Mouse (Mus musculus): Measurements from ENCODE around the gene Cd207. TPM values are rescaled to one million over a fixed set of nuclear protein-coding genes. Genes with fewer than 3 reads are reported as not detected.

Cd207 gene
- polyA plus RNA-seq, 1 experiment from 2014 or later, result 0.22 TPM

DNA sequence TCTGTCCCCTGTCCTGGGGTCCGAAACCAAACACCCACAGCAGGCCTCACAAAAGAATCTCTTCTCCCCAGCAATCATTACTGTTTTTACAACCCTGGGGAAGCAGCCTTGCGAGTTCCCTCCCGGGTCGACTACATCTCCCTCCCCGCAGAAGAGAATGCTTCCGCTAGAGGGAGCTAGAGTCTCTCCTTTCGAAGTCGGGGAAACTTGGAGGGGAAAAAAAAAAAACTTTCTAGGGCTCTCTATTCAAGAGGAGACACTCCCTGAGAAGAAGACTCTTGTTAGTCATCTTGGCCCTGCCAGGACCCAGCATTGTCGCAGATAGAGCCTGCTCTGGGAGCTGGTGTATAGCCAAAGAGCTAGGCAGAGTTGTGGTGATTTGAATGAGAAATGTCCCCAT lies 16.2 kb upstream of the Cd207 start:
- Histone ChIP-seq H3K4me2 (ENCODE audit: low read length) (no peak overlapping the region), H3K27me3 (ENCODE audit: control insufficient read depth, insufficient read depth, low read length) (peaks cover 96% of the 10 kb centered on the region), H3K9ac (ENCODE audit: low read length) (no peak overlapping the region), H3K27ac (replicated peaks in 1 of 2; ENCODE audit: control insufficient read depth in 1 of 2, insufficient read depth in 1 of 2, low read depth in 2 of 2, low read length in 2 of 2) (no peak overlapping the region), H3K4me1 (ENCODE audit: control insufficient read depth in 2 of 2, insufficient read depth in 2 of 2, low read length in 2 of 2) (no peaks in the 10 kb centered on the region), H3K9me3 (ENCODE audit: control insufficient read depth, low read length) (no peaks in the 10 kb centered on the region), H3K36me3 (ENCODE audit: control insufficient read depth, insufficient read depth, low read length) (no peaks in the 10 kb centered on the region), H3K4me3 (ENCODE audit: control insufficient read depth in 1 of 2, insufficient read depth in 1 of 2, low read depth in 1 of 2, low read length in 2 of 2) (no peak overlapping the region)
- WGBS, result under 1% methylated on average over 9 of the region's 9 CpGs
- ATAC-seq (ENCODE audit: insufficient number of reproducible peaks, insufficient read depth, low FRiP score, low read depth), result no peak

DNA sequence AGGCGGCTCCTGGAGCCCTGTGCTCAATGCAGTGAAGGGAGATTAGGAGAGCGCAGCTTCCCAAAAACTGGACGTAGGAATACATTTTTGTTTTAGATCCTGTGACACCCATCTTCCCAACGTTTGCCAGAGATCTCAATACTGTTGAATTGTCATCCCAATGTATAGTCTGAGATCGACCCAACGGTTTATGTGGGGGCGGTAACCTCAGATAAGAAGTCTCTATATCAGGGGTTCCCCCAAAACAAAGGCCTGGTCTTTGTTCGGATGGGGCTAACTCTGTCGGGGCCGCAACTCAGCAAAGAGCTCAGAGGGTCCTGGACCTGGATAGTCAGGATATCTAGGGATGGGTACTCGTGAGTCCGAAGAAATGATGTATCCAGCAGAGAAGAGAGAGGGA lies 15.3 kb upstream of the Cd207 start:
- Histone ChIP-seq H3K9ac (ENCODE audit: low read length) (no peak overlapping the region), H3K4me2 (ENCODE audit: low read length) (no peak overlapping the region), H3K4me1 (ENCODE audit: control insufficient read depth in 2 of 2, insufficient read depth in 2 of 2, low read length in 2 of 2) (no peaks in the 10 kb centered on the region), H3K9me3 (ENCODE audit: control insufficient read depth, low read length) (no peaks in the 10 kb centered on the region), H3K27me3 (ENCODE audit: control insufficient read depth, insufficient read depth, low read length) (peaks cover 96% of the 10 kb centered on the region), H3K27ac (replicated peaks in 1 of 2; ENCODE audit: control insufficient read depth in 1 of 2, insufficient read depth in 1 of 2, low read depth in 2 of 2, low read length in 2 of 2) (no peak overlapping the region), H3K4me3 (ENCODE audit: control insufficient read depth in 1 of 2, insufficient read depth in 1 of 2, low read depth in 1 of 2, low read length in 2 of 2) (no peak overlapping the region), H3K36me3 (ENCODE audit: control insufficient read depth, insufficient read depth, low read length) (no peaks in the 10 kb centered on the region)
- 1% methylated on average over 12 of the region's 12 CpGs for WGBS
- ATAC-seq (ENCODE audit: insufficient number of reproducible peaks, insufficient read depth, low FRiP score, low read depth), result no peak

DNA sequence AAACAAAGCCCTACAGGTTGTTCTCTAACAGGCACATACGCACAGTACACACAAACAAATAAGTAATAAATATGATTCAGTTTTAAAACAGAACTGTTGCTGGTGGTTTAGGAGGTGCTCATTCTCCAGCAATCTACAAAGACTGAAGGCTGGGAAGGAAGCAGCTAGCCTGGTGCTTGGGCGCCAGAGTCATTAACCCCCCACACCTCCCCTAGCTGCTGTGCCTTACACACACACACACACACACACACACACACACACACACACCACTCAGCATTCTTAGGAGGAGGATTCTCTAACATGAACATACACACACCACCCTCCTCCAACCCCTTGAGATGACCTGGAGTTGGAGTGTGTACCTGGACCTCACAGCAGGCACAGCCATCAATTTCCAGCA lies 13.3 kb upstream of the Cd207 start:
- no peak overlapping the region for H3K4me3 ChIP-seq (ENCODE audit: control insufficient read depth in 1 of 2, insufficient read depth in 1 of 2, low read depth in 1 of 2, low read length in 2 of 2)
- H3K9ac ChIP-seq (ENCODE audit: low read length), result no peak overlapping the region
- H3K4me1 ChIP-seq (ENCODE audit: control insufficient read depth in 2 of 2, insufficient read depth in 2 of 2, low read length in 2 of 2), result no peaks in the 10 kb centered on the region
- 53% methylated on average over 2 of the region's 2 CpGs for WGBS
- H3K27ac ChIP-seq (replicated peaks in 1 of 2; ENCODE audit: control insufficient read depth in 1 of 2, insufficient read depth in 1 of 2, low read depth in 2 of 2, low read length in 2 of 2), result no peak overlapping the region
- H3K9me3 ChIP-seq (ENCODE audit: control insufficient read depth, low read length), result no peaks in the 10 kb centered on the region
- H3K36me3 ChIP-seq (ENCODE audit: control insufficient read depth, insufficient read depth, low read length), result no peaks in the 10 kb centered on the region
- ATAC-seq (ENCODE audit: insufficient number of reproducible peaks, insufficient read depth, low FRiP score, low read depth), result no peak
- peaks cover 86% of the 10 kb centered on the region for H3K27me3 ChIP-seq (ENCODE audit: control insufficient read depth, insufficient read depth, low read length)
- no peak overlapping the region for H3K4me2 ChIP-seq (ENCODE audit: low read length)

DNA sequence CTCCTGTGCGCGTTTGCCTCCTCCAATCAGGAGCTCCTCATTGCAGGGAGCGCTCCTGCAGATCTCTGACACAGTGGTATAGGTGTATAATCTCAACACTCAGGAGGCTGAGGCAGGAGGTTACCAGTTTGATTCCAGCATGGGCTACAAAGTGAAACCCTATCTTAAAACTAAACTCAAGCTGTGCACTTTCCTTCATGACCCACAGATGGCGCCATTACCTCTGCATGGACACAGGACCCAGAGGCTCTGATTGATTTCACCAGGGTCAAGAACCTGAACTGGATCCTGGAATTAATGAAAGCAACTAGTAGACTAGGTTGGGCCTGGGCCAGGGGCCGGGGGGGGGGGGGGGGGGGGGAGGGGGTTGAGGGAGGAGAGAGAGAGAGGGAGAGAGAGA lies 12.6 kb upstream of the Cd207 start:
- Histone ChIP-seq H3K27ac (replicated peaks in 1 of 2; ENCODE audit: control insufficient read depth in 1 of 2, insufficient read depth in 1 of 2, low read depth in 2 of 2, low read length in 2 of 2) (no peak overlapping the region), H3K4me2 (ENCODE audit: low read length) (no peak overlapping the region), H3K9ac (ENCODE audit: low read length) (no peak overlapping the region), H3K9me3 (ENCODE audit: control insufficient read depth, low read length) (no peaks in the 10 kb centered on the region), H3K36me3 (ENCODE audit: control insufficient read depth, insufficient read depth, low read length) (no peaks in the 10 kb centered on the region), H3K27me3 (ENCODE audit: control insufficient read depth, insufficient read depth, low read length) (peaks cover 86% of the 10 kb centered on the region), H3K4me1 (ENCODE audit: control insufficient read depth in 2 of 2, insufficient read depth in 2 of 2, low read length in 2 of 2) (no peaks in the 10 kb centered on the region), H3K4me3 (ENCODE audit: control insufficient read depth in 1 of 2, insufficient read depth in 1 of 2, low read depth in 1 of 2, low read length in 2 of 2) (no peak overlapping the region)
- WGBS, result 20% methylated on average over 4 of the region's 5 CpGs
- ATAC-seq (ENCODE audit: insufficient number of reproducible peaks, insufficient read depth, low FRiP score, low read depth), result no peak

DNA sequence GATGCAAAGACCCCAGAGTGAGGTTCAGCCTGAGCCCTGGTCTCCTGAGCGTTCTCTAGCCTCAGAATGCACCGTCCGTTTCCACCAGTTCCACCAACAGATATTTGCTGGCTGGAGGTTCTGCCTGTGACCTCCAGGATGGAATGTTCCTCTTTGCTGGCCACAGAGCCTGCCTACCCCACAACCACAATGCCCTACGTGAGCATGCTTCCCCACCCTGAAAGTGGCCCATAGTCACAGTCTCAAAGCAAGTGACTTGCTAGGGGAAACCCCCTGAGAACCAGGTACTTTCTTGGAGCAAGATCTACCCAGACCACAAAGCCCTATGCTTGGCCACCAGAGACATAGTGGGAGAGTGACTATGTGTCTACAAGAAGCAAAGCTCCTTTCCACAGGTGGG lies 11.7 kb upstream of the Cd207 start:
- Histone ChIP-seq H3K9me3 (ENCODE audit: control insufficient read depth, low read length) (no peaks in the 10 kb centered on the region), H3K27ac (replicated peaks in 1 of 2; ENCODE audit: control insufficient read depth in 1 of 2, insufficient read depth in 1 of 2, low read depth in 2 of 2, low read length in 2 of 2) (no peak overlapping the region), H3K36me3 (ENCODE audit: control insufficient read depth, insufficient read depth, low read length) (no peaks in the 10 kb centered on the region), H3K4me1 (ENCODE audit: control insufficient read depth in 2 of 2, insufficient read depth in 2 of 2, low read length in 2 of 2) (no peaks in the 10 kb centered on the region), H3K4me3 (ENCODE audit: control insufficient read depth in 1 of 2, insufficient read depth in 1 of 2, low read depth in 1 of 2, low read length in 2 of 2) (no peak overlapping the region), H3K27me3 (ENCODE audit: control insufficient read depth, insufficient read depth, low read length) (peaks cover 81% of the 10 kb centered on the region), H3K9ac (ENCODE audit: low read length) (no peak overlapping the region), H3K4me2 (ENCODE audit: low read length) (no peak overlapping the region)
- WGBS, result 71% methylated on average over 4 of the region's 4 CpGs
- ATAC-seq (ENCODE audit: insufficient number of reproducible peaks, insufficient read depth, low FRiP score, low read depth), result no peak

DNA sequence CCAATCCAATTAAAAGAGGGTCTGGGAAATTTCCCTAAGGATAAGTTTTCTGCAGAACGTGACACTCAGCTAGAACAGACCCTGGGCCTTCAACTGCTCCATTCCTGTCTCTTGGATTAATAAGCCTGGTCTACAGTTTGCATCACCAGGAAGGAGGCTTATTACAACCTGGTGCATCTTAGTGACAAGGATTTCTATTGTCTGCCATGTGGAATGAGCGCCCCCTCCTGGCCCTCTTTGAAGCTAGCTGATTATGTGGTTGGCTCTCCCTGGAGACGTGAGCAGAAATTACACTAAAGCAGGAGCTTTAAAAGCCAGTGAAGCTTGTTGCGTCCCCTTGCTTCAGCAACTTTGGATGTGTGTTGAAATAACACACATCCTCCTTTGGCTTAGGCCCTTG lies 4.3 kb downstream of the Cd207 start:
- WGBS, result 6% methylated on average over 4 of the region's 4 CpGs
- Histone ChIP-seq H3K36me3 (ENCODE audit: control insufficient read depth, insufficient read depth, low read length) (no peaks in the 10 kb centered on the region), H3K27me3 (ENCODE audit: control insufficient read depth, insufficient read depth, low read length) (no peaks in the 10 kb centered on the region), H3K4me2 (ENCODE audit: low read length) (no peak overlapping the region), H3K4me1 (ENCODE audit: control insufficient read depth in 2 of 2, insufficient read depth in 2 of 2, low read length in 2 of 2) (no peaks in the 10 kb centered on the region), H3K9ac (ENCODE audit: low read length) (no peak overlapping the region), H3K4me3 (ENCODE audit: control insufficient read depth in 1 of 2, insufficient read depth in 1 of 2, low read depth in 1 of 2, low read length in 2 of 2) (no peak overlapping the region), H3K9me3 (ENCODE audit: control insufficient read depth, low read length) (no peaks in the 10 kb centered on the region), H3K27ac (replicated peaks in 1 of 2; ENCODE audit: control insufficient read depth in 1 of 2, insufficient read depth in 1 of 2, low read depth in 2 of 2, low read length in 2 of 2) (no peak overlapping the region)
- no peak for ATAC-seq (ENCODE audit: insufficient number of reproducible peaks, insufficient read depth, low FRiP score, low read depth)

DNA sequence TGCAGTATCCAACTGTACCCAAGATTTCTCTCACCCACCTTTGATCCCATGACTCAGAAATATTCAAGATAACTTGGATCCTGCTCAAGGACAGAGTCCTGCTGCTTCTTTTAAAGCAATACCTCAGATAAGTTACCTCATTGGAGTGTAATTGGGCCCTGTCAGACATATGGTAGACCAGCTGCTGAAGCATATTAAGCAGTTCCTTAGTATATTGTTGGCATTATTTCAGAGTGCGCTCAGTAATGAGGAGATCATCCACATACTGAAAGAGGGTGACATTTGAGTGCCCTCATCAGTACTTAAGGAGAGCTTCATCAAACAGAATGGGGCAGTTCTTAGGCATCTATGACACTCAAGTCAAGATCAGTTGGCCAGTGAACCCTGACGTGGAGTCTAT lies 12.6 kb downstream of the Cd207 start:
- Histone ChIP-seq H3K9ac (ENCODE audit: low read length) (no peak overlapping the region), H3K4me2 (ENCODE audit: low read length) (no peak overlapping the region), H3K36me3 (ENCODE audit: control insufficient read depth, insufficient read depth, low read length) (no peaks in the 10 kb centered on the region), H3K9me3 (ENCODE audit: control insufficient read depth, low read length) (no peaks in the 10 kb centered on the region), H3K4me1 (ENCODE audit: control insufficient read depth in 2 of 2, insufficient read depth in 2 of 2, low read length in 2 of 2) (no peaks in the 10 kb centered on the region), H3K27ac (replicated peaks in 1 of 2; ENCODE audit: control insufficient read depth in 1 of 2, insufficient read depth in 1 of 2, low read depth in 2 of 2, low read length in 2 of 2) (no peak overlapping the region), H3K27me3 (ENCODE audit: control insufficient read depth, insufficient read depth, low read length) (no peaks in the 10 kb centered on the region), H3K4me3 (ENCODE audit: control insufficient read depth in 1 of 2, insufficient read depth in 1 of 2, low read depth in 1 of 2, low read length in 2 of 2) (no peak overlapping the region)
- 81% methylated on average over 2 of the region's 2 CpGs for WGBS
- no peak for ATAC-seq (ENCODE audit: insufficient number of reproducible peaks, insufficient read depth, low FRiP score, low read depth)

DNA sequence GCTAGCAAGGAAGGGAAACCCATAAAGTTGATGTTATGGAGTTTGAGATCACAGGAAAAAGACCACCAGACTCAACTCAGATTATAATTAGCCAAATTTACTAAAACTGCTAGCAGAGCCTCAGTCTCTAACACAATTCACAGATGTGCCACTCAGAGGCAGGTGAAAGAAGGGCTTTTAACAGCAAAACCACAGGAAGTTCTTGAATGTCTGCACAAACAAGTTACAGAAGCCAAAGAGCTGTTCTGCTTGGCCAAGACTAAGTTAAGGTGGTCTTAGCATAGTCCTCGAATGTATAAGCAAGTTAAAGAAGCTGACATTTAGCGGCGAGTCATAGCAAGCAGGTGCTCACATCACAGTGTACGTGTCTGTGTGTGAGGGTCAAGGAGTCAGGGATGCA lies 16.8 kb downstream of the Cd207 start:
- Histone ChIP-seq H3K9me3 (ENCODE audit: control insufficient read depth, low read length) (no peaks in the 10 kb centered on the region), H3K9ac (ENCODE audit: low read length) (no peak overlapping the region), H3K4me3 (ENCODE audit: control insufficient read depth in 1 of 2, insufficient read depth in 1 of 2, low read depth in 1 of 2, low read length in 2 of 2) (no peak overlapping the region), H3K4me1 (ENCODE audit: control insufficient read depth in 2 of 2, insufficient read depth in 2 of 2, low read length in 2 of 2) (no peaks in the 10 kb centered on the region), H3K4me2 (ENCODE audit: low read length) (no peak overlapping the region), H3K27me3 (ENCODE audit: control insufficient read depth, insufficient read depth, low read length) (no peaks in the 10 kb centered on the region), H3K27ac (replicated peaks in 1 of 2; ENCODE audit: control insufficient read depth in 1 of 2, insufficient read depth in 1 of 2, low read depth in 2 of 2, low read length in 2 of 2) (no peak overlapping the region), H3K36me3 (ENCODE audit: control insufficient read depth, insufficient read depth, low read length) (no peaks in the 10 kb centered on the region)
- no peak for ATAC-seq (ENCODE audit: insufficient number of reproducible peaks, insufficient read depth, low FRiP score, low read depth)
- 62% methylated on average over 4 of the region's 4 CpGs for WGBS

All from heart, embryonic 14.5 days (tissue).